Mouse (Mus musculus): ENCODE results near the gene Apoa5. TPM values are rescaled to one million over a fixed set of nuclear protein-coding genes. Genes with fewer than 3 reads are reported as not detected.

Gene Apoa5
- polyA plus RNA-seq, 1 experiment from 2014 or later = not detected

- H3K36me3 ChIP-seq = peaks cover 28% of the 10 kb centered on the region
- no peak overlapping the region for H3K4me3 ChIP-seq
- no peak overlapping the region for H3K9ac ChIP-seq
- H3K27ac ChIP-seq = no peak overlapping the region
- H3K4me1 ChIP-seq = peaks cover 11% of the 10 kb centered on the region
- 77% methylated on average over 9 of the region's 9 CpGs for WGBS
- ATAC-seq (ENCODE audit: borderline replicate concordance, extremely low read depth, low FRiP score, low TSS enrichment) = no peak
- no peak overlapping the region for H3K4me2 ChIP-seq
- H3K27me3 ChIP-seq = peaks cover 27% of the 10 kb centered on the region; the same call in 1 of the 2 replicates
- no peaks in the 10 kb centered on the region for H3K9me3 ChIP-seq
Observed at GRCm38 (mm10) chr9:46272070-46272469, 3.6 kb downstream of the Apoa5 start.

DNA sequence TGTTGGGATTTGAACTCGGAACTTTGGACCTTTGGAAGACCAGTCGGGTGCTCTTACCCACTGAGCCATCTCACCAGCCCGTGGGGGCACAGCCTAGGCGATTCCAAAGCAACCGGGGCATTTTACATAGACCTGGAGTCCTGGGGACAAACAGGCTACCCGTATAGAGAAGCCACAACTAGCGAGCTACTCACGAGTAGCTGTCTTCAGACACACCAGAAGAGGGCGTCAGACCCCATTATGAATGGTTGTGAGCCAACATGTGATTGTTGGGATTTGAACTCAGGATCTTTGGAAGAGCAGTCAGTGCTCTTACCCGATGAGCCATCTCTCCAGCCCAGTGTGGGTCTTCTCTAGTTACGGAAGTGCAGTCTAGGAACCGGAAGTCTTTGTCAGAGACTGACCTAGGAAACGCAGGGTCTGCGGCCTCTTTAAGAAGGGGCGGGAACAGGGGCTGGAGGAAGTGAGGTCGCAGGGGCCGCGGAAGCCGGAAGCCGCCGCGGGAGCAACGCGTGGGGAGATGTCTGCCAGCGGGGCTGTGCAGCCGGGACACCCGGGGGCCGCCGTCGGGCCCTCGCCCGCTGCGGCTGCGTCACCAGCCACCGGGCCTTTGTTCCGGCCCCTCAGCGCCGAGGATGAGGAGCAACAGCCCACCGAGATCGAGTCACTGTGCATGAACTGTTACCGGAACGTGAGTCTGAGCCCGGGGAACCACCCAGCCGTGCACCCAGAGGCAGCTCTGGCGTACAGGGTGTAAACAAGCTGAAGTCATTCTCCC lies 4.4 kb downstream of the Apoa5 start, which contains the start of gene Zpr1:
TSS of gene Zpr1 (plus strand) at position 388 of the 778 bp plus-strand sequence.
- H3K27ac ChIP-seq = peak within 1 kb of the TSS; percentile 55
- 5% methylated on average over 45 of the region's 45 CpGs for WGBS
- peaks cover 11% of the 10 kb centered on the region for H3K4me1 ChIP-seq
- H3K9ac ChIP-seq = peak within 1 kb of the TSS; percentile 56
- H3K36me3 ChIP-seq = peaks cover 36% of the 10 kb centered on the region
- H3K9me3 ChIP-seq = no peaks in the 10 kb centered on the region
- H3K27me3 ChIP-seq = peaks cover 27% of the 10 kb centered on the region; the same call in 1 of the 2 replicates
- peak within 1 kb of the TSS; percentile 81 for H3K4me2 ChIP-seq
- peak; percentile 94 for ATAC-seq (ENCODE audit: borderline replicate concordance, extremely low read depth, low FRiP score, low TSS enrichment)
- peak within 1 kb of the TSS; percentile 87 for H3K4me3 ChIP-seq

- H3K4me3 ChIP-seq = no peak overlapping the region
- no peaks in the 10 kb centered on the region for H3K9me3 ChIP-seq
- no peak for ATAC-seq (ENCODE audit: borderline replicate concordance, extremely low read depth, low FRiP score, low TSS enrichment)
- H3K27me3 ChIP-seq = peaks cover 24% of the 10 kb centered on the region; the same call in 1 of the 2 replicates
- peaks cover 44% of the 10 kb centered on the region for H3K36me3 ChIP-seq
- H3K9ac ChIP-seq = no peak overlapping the region
- no peak overlapping the region for H3K4me2 ChIP-seq
- no peak overlapping the region for H3K27ac ChIP-seq
- 81% methylated on average over 9 of the region's 9 CpGs for WGBS
- H3K4me1 ChIP-seq = peaks cover 11% of the 10 kb centered on the region
Observed at GRCm38 (mm10) chr9:46274494-46274893, 6.1 kb downstream of the Apoa5 start.

GRCm38 (mm10) chr9:46282631-46283436 lies 14.4 kb downstream of the Apoa5 start, which contains the start of gene Bud13:
Bud13 (plus strand) TSS chr9:46283008.
- under 1% methylated on average over 55 of the region's 55 CpGs for WGBS

GRCm38 (mm10) chr9:46298381-46298780 lies 29.9 kb downstream of the Apoa5 start:
- Histone ChIP-seq H3K4me3 (no peak overlapping the region), H3K27ac (no peak overlapping the region), H3K27me3 (no peaks in the 10 kb centered on the region), H3K9ac (no peak overlapping the region), H3K4me2 (no peak overlapping the region), H3K36me3 (peaks cover 53% of the 10 kb centered on the region), H3K9me3 (no peaks in the 10 kb centered on the region), H3K4me1 (no peaks in the 10 kb centered on the region)
- ATAC-seq (ENCODE audit: borderline replicate concordance, extremely low read depth, low FRiP score, low TSS enrichment) = no peak
- WGBS = 83% methylated on average over 4 of the region's 4 CpGs

More at GRCm38 (mm10) chr9:46282631-46283436, 14.4 kb downstream of the Apoa5 start, which contains the start of gene Bud13:
- Histone ChIP-seq H3K4me2 (peak within 1 kb of the TSS; percentile 78), H3K4me1 (peaks cover 14% of the 10 kb centered on the region), H3K27ac (peak within 1 kb of the TSS; percentile 94), H3K27me3 (no peaks in the 10 kb centered on the region), H3K4me3 (peak within 1 kb of the TSS; percentile 78), H3K9ac (peak within 1 kb of the TSS; percentile 81), H3K9me3 (no peaks in the 10 kb centered on the region), H3K36me3 (peaks cover 50% of the 10 kb centered on the region)
- ATAC-seq (ENCODE audit: borderline replicate concordance, extremely low read depth, low FRiP score, low TSS enrichment) = peak; percentile 90

- no peak overlapping the region for H3K4me3 ChIP-seq
- H3K27me3 ChIP-seq = no peaks in the 10 kb centered on the region
- H3K4me2 ChIP-seq = no peak overlapping the region
- peaks cover 27% of the 10 kb centered on the region for H3K36me3 ChIP-seq
- no peak overlapping the region for H3K27ac ChIP-seq
- 8% methylated on average over 2 of the region's 2 CpGs for WGBS
- no peaks in the 10 kb centered on the region for H3K4me1 ChIP-seq
- H3K9ac ChIP-seq = no peak overlapping the region
- ATAC-seq (ENCODE audit: borderline replicate concordance, extremely low read depth, low FRiP score, low TSS enrichment) = no peak
- H3K9me3 ChIP-seq = no peaks in the 10 kb centered on the region
Observed at GRCm38 (mm10) chr9:46302142-46302541, 33.7 kb downstream of the Apoa5 start.

DNA sequence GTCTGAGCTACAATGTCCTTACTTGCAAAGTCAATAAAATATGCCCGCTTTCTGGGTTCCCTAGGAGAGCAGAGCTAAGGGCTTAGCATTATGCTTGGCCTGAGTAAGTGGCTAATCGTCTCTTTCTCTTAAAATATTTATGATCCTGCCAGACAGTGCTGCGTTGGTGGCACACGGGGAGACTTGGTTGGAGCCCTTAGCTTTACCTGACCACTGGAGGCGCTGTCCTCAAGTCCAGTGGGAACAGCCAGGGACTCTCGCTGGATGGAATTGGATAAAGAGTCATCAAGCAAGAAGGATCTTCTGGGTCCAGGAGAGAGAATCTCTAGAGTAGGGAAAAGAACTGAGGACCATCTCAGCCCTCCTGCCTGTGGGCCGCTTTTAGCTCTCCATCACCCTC lies 40.7 kb downstream of the Apoa5 start:
- 11% methylated on average over 7 of the region's 7 CpGs for WGBS
- H3K4me3 ChIP-seq = no peak overlapping the region
- no peak overlapping the region for H3K9ac ChIP-seq
- H3K4me1 ChIP-seq = no peaks in the 10 kb centered on the region
- no peak for ATAC-seq (ENCODE audit: borderline replicate concordance, extremely low read depth, low FRiP score, low TSS enrichment)
- no peaks in the 10 kb centered on the region for H3K27me3 ChIP-seq
- H3K27ac ChIP-seq = no peak overlapping the region
- H3K36me3 ChIP-seq = no peaks in the 10 kb centered on the region
- H3K9me3 ChIP-seq = no peaks in the 10 kb centered on the region
- H3K4me2 ChIP-seq = no peak overlapping the region

DNA sequence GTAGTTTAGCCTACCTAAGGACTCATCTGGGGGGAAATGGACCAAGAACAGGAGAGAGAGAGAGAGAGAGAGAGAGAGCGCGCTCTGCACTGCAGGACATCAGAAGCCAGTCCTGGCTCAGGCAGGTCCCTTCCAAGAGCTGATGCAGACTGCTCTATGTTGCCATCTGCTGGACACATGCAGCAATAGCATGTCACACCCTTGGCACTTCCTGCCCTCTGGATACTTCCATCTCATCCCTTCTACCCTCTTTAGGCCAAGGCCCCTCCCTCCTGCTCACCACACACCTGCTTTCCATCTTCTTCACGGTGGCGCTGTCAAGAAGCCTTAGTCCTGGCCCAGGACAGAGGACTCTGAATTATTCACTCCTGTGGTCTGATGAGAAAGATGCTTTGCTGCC lies 46.1 kb downstream of the Apoa5 start:
- H3K4me1 ChIP-seq = no peaks in the 10 kb centered on the region
- H3K27me3 ChIP-seq = no peaks in the 10 kb centered on the region
- no peak overlapping the region for H3K27ac ChIP-seq
- peak; percentile 63; the same call in 1 of the 2 replicates for ATAC-seq (ENCODE audit: borderline replicate concordance, extremely low read depth, low FRiP score, low TSS enrichment)
- no peak overlapping the region for H3K4me3 ChIP-seq
- no peak overlapping the region for H3K4me2 ChIP-seq
- 5% methylated on average over 4 of the region's 4 CpGs for WGBS
- no peaks in the 10 kb centered on the region for H3K36me3 ChIP-seq
- no peaks in the 10 kb centered on the region for H3K9me3 ChIP-seq
- no peak overlapping the region for H3K9ac ChIP-seq

GRCm38 (mm10) chr9:46314921-46315320 lies 46.5 kb downstream of the Apoa5 start:
- H3K36me3 ChIP-seq = no peaks in the 10 kb centered on the region
- no peak for ATAC-seq (ENCODE audit: borderline replicate concordance, extremely low read depth, low FRiP score, low TSS enrichment)
- no peak overlapping the region for H3K4me3 ChIP-seq
- H3K4me1 ChIP-seq = no peaks in the 10 kb centered on the region
- 42% methylated on average over 2 of the region's 2 CpGs for WGBS
- H3K9me3 ChIP-seq = no peaks in the 10 kb centered on the region
- no peak overlapping the region for H3K9ac ChIP-seq
- no peaks in the 10 kb centered on the region for H3K27me3 ChIP-seq
- no peak overlapping the region for H3K27ac ChIP-seq
- no peak overlapping the region for H3K4me2 ChIP-seq

- no peaks in the 10 kb centered on the region for H3K27me3 ChIP-seq
- H3K27ac ChIP-seq = no peak overlapping the region
- H3K36me3 ChIP-seq = no peaks in the 10 kb centered on the region
- no peak overlapping the region for H3K4me3 ChIP-seq
- ATAC-seq (ENCODE audit: borderline replicate concordance, extremely low read depth, low FRiP score, low TSS enrichment) = no peak
- H3K9me3 ChIP-seq = no peaks in the 10 kb centered on the region
- WGBS = 61% methylated on average over 11 of the region's 11 CpGs
- H3K4me2 ChIP-seq = no peak overlapping the region
- H3K4me1 ChIP-seq = no peaks in the 10 kb centered on the region
- H3K9ac ChIP-seq = no peak overlapping the region
Observed at GRCm38 (mm10) chr9:46315807-46316365, 47.5 kb downstream of the Apoa5 start.

DNA sequence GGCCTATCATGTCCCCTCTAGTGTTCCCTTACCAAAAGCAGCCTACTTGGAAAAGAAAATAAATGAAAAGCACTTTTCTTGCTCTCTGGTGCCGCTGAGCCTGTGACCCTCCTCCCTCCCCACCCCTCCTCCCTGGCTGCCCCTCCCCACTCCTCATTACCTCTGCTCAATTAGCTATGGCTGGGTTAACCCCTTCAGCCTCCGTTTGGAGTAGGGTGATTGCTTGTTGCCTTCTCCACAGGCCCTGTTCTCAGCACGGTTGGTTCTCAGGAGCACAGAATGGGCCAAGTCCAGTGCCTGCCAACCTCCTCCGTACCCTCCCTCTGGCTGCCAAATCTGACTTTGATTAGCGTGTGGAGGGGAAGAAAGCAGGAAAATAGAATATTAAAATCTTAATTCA lies 48.0 kb downstream of the Apoa5 start:
- WGBS = 35% methylated on average over 5 of the region's 5 CpGs
- Histone ChIP-seq H3K36me3 (no peaks in the 10 kb centered on the region), H3K4me3 (no peak overlapping the region), H3K4me1 (no peaks in the 10 kb centered on the region), H3K4me2 (no peak overlapping the region), H3K27me3 (no peaks in the 10 kb centered on the region), H3K27ac (no peak overlapping the region), H3K9me3 (no peaks in the 10 kb centered on the region), H3K9ac (no peak overlapping the region)
- no peak for ATAC-seq (ENCODE audit: borderline replicate concordance, extremely low read depth, low FRiP score, low TSS enrichment)

Data from lung, embryonic 15.5 days (tissue).